Mouse (Mus musculus): ENCODE results near the gene Olfr15.

- TF ChIP-seq CTCF (IDR thresholded peaks at IDR 0.05; ENCODE audit: extremely low read depth, insufficient read depth, insufficient read length, insufficient replicate concordance) (no peak), POLR2A (IDR thresholded peaks at IDR 0.05; ENCODE audit: low read depth, low read length) (no peak)
Measured at GRCm38 (mm10) chr16:3788394-3788793, 42.3 kb upstream of the Olfr15 start.

Measured in spleen, adult 2 months (tissue).